Mouse (Mus musculus): ENCODE measurements around the gene Tmem8b.

- TF ChIP-seq POLR2A (IDR thresholded peaks at IDR 0.05; ENCODE audit: borderline replicate concordance, control insufficient read depth, low read depth, low read length) (no peak), CTCF (IDR thresholded peaks at IDR 0.05; ENCODE audit: control insufficient read depth, insufficient read depth, low read length) (peak; percentile 51)
Measured at GRCm38 (mm10) chr4:43630030-43630581, 38.7 kb upstream of the Tmem8b start.
